ENCODE assay signal across 9 mouse cellular contexts in genomic region chr14:31324851-31325250, GRCm38 (mm10). TPM values are rescaled to one million over a fixed set of nuclear protein-coding genes. Genes with fewer than 3 reads are reported as not detected.
DNase-seq lines count a peak whose midpoint lies in the region; ATAC-seq and TF ChIP-seq lines count a peak whose summit lies in the region.
"Had no signal": no experiment of that assay in that cellular context is flagged by ENCODE, and none has a peak within 500 bp of the region (broad histone marks: within the 10 kb centered on the region; RNA-seq: fewer than 3 reads in every experiment).

No protein-coding gene starts in this region.

- TF ChIP-seq POLR2A in lung, adult 2 months (IDR thresholded peaks at IDR 0.05; ENCODE audit: borderline replicate concordance, extremely low read depth, low read depth, low read length), result no peak

- 71% methylated on average over 10 of the region's 10 CpGs for WGBS in lung, adult 2 months

- 0 out of 2 replicates have a peak, but pooled peaks have one; percentile 6 for TF ChIP-seq CTCF in lung, adult 2 months (IDR thresholded peaks at IDR 0.05; ENCODE audit: insufficient read depth, low read length)

- peak; percentile 19 for DNase-seq in CD4-positive, CD25-positive, alpha-beta regulatory T cell, adult 2 months (ENCODE audit: low read depth, low spot score)
- no peak for DNase-seq in lung, adult 2 months
- no peak for DNase-seq in lung, postnatal 14 days
- DNase-seq in embryo, embryonic 9.5 days (ENCODE audit: extremely low spot score), result peak; percentile 10
- peak; percentile 21 for DNase-seq in mesoderm, embryonic 11.5 days (ENCODE audit: low read depth, low spot score)
- DNase-seq in MN1 (ENCODE audit: low spot score), result no peak
- DNase-seq: heart, postnatal 4 days had no signal

- no peaks in the 10 kb centered on the region; the same call in 1 of the 2 replicates for H3K4me1 ChIP-seq in lung, adult 2 months (ENCODE audit: control insufficient read depth, insufficient read depth, low read length)

- no peak for ATAC-seq in CD4-positive, CD25-positive, alpha-beta regulatory T cell, adult 4 months
- no peak for ATAC-seq in erythroid progenitor cell, adult 5-6 weeks (replicated peaks; ENCODE audit: low FRiP score, poor library complexity, severe bottlenecking)

- H3K4me3 ChIP-seq in lung, adult 2 months (replicated peaks; ENCODE audit: extremely low read depth, low read depth, low read length), result no peak overlapping the region

RNA-seq across cellular contexts. Expression of gene Dnah1, which starts 1.2 kb away (rescaled TPM):
- under 1 TPM in 1 of 2 experiments, not detected in 1; 0.06 TPM for polyA plus RNA-seq in CD4-positive, CD25-positive, alpha-beta regulatory T cell, adult 4 months (2017; shearing (Covaris generic))
- 3.9 and 5.5 TPM in 2 replicates for polyA plus RNA-seq in lung, adult 2 months (2012; rRNA removed)
- total RNA-seq in erythroid progenitor cell, adult 5-6 weeks (2015; ENCODE audit: low replicate concordance), result 0.36 TPM in 1 of 2 replicates, not detected in the other
- total RNA-seq in erythroid progenitor cell, adult 5-6 weeks (2017; ENCODE audit: low replicate concordance), result under 0.01 TPM in 1 of 2 replicates, not detected in the other

RNA-seq across cellular contexts. Expression of gene Capn7, which starts 11.6 kb away (rescaled TPM):
- polyA plus RNA-seq in CD4-positive, CD25-positive, alpha-beta regulatory T cell, adult 4 months (2017; shearing (Covaris generic)), result 10 to 100 TPM; 16.0 to 18.3 TPM
- polyA plus RNA-seq in lung, adult 2 months (2012; rRNA removed), result 11.0 and 12.2 TPM in 2 replicates
- 18.0 and 29.9 TPM in 2 replicates for total RNA-seq in erythroid progenitor cell, adult 5-6 weeks (2015; ENCODE audit: low replicate concordance)
- total RNA-seq in erythroid progenitor cell, adult 5-6 weeks (2017; ENCODE audit: low replicate concordance), result 19.0 and 23.8 TPM in 2 replicates

Comparison
In these comparisons a context has a peak if more than half of its experiments do, and no peak if none do; other contexts are left out.
1. DNase-seq: peak in CD4-positive, CD25-positive, alpha-beta regulatory T cell, adult 2 months (single experiment), embryo, embryonic 9.5 days (single experiment) and mesoderm, embryonic 11.5 days (single experiment); none in lung, adult 2 months (single experiment), lung, postnatal 14 days (single experiment) and MN1 (single experiment).